Comparison of ENCODE assay signal across 8 mouse cellular contexts in the genomic region with DNA sequence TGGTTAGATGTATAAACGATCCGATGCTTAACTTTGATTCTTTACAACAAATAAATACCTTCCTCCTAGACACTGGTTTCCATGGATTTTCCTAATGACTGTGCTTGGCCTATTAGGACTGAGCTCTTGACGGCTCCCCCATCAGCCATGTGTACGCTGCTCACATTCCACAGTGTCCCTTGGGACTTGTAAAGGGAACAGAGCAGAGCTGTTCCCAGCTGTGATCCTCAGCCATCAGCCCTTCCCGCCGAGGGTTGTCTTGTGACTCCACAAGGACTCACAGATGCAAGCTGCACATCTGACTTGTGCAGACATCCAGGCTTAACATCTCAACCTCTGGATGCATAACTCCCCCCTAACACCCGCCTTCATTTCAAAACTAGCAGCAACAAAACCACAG.
DNase-seq lines count a peak whose midpoint lies in the region; ATAC-seq and TF ChIP-seq lines count a peak whose summit lies in the region.
"Had no signal": no experiment of that assay in that cellular context is flagged by ENCODE, and none has a peak within 500 bp of the region (broad histone marks: within the 10 kb centered on the region; RNA-seq: fewer than 3 reads in every experiment).

No protein-coding gene starts in this region.

- H3K27me3 ChIP-seq in forebrain, embryonic 15.5 days: no peaks in the 10 kb centered on the region
- no peaks in the 10 kb centered on the region for H3K27me3 ChIP-seq in myocyte (ENCODE audit: control insufficient read depth, insufficient read depth, insufficient read length)

- no peak for TF ChIP-seq POLR2A in myocyte (IDR thresholded peaks at IDR 0.05; ENCODE audit: insufficient read length, low read depth)

- H3K4me1 ChIP-seq in forebrain, embryonic 15.5 days: peaks cover 67% of the 10 kb centered on the region

- H3K36me3 ChIP-seq in forebrain, embryonic 15.5 days: no peaks in the 10 kb centered on the region
- H3K36me3 ChIP-seq in myocyte (ENCODE audit: control insufficient read depth, insufficient read depth): no peaks in the 10 kb centered on the region

- H3ac ChIP-seq in myocyte (ENCODE audit: control insufficient read depth, insufficient read length): no peak overlapping the region

- H3K27ac ChIP-seq in forebrain, embryonic 15.5 days (replicated peaks): no peak overlapping the region

- no peaks in the 10 kb centered on the region for H3K79me2 ChIP-seq in myocyte (ENCODE audit: control insufficient read depth, insufficient read depth)

- 0 out of 2 replicates have a peak, but pooled peaks have one; percentile 41 for ATAC-seq in forebrain, embryonic 15.5 days (replicated peaks)

- H3K9ac ChIP-seq in forebrain, embryonic 15.5 days (replicated peaks): no peak overlapping the region

- no peak overlapping the region for H3K4me3 ChIP-seq in forebrain, embryonic 15.5 days
- H3K4me3 ChIP-seq in myocyte: no peak overlapping the region
- H3K4me3 ChIP-seq: megakaryocyte, embryonic 14.5 days had no signal

- H3K9me3 ChIP-seq in forebrain, embryonic 15.5 days: no peaks in the 10 kb centered on the region
- H3K9me3 ChIP-seq: megakaryocyte, embryonic 14.5 days had no signal

- DNase-seq in embryo, embryonic 9.5 days (ENCODE audit: extremely low spot score): peak; percentile 42
- peak; percentile 35 to 52 for DNase-seq in kidney, adult 8-10 months
- DNase-seq in frontal cortex, adult 2 months (ENCODE audit: extremely low spot score in 1 of 2, low spot score in 1 of 2): no peak
- no peak for DNase-seq in cerebellum, postnatal 14 days
- DNase-seq in right cerebral cortex, postnatal 36 days (ENCODE audit: low spot score in 2 of 2): no peak

- WGBS in forebrain, embryonic 15.5 days: 15% methylated on average over 7 of the region's 7 CpGs

- H3K4me2 ChIP-seq in forebrain, embryonic 15.5 days (replicated peaks): no peak overlapping the region
- peak overlapping the region; percentile 52 for H3K4me2 ChIP-seq in myocyte (ENCODE audit: low read depth)

TF ChIP-seq in myocyte, 11 proteins besides CTCF, POLR2A, EP300 and RAD21:
- TF ChIP-seq MYOG (IDR thresholded peaks at IDR 0.05; ENCODE audit: control insufficient read depth in 1 of 3, insufficient read depth in 1 of 3, insufficient read length in 2 of 3, low read depth in 2 of 3) (no peak), REST (IDR thresholded peaks at IDR 0.05; ENCODE audit: insufficient read depth, insufficient read length) (no peak), POLR2AphosphoS2 (IDR thresholded peaks at IDR 0.05; ENCODE audit: insufficient read length, low read depth) (no peak), E2F4 (IDR thresholded peaks at IDR 0.05; ENCODE audit: insufficient read depth) (no peak), MYOD1 (IDR thresholded peaks at IDR 0.05; ENCODE audit: control insufficient read depth in 1 of 3, insufficient read length in 2 of 3, low read depth in 2 of 3) (no peak), SRF (IDR thresholded peaks at IDR 0.05; ENCODE audit: control insufficient read depth, insufficient read length, low read depth) (no peak), TCF3 (IDR thresholded peaks at IDR 0.05; ENCODE audit: insufficient read length, low read depth) (no peak), USF1 (IDR thresholded peaks at IDR 0.05; ENCODE audit: low read depth) (no peak), MAX (IDR thresholded peaks at IDR 0.05; ENCODE audit: low read depth) (no peak), CEBPB (IDR thresholded peaks at IDR 0.05; ENCODE audit: insufficient read depth, poor library complexity, severe bottlenecking) (no peak), TCF12 (IDR thresholded peaks at IDR 0.05; ENCODE audit: insufficient read depth, poor library complexity, severe bottlenecking) (no peak)
TF ChIP-seq in myocyte: peak in this region for 0.

Comparison
In these comparisons a context has a peak if more than half of its experiments do, and no peak if none do; other contexts are left out.
1. DNase-seq: peak in embryo, embryonic 9.5 days (single experiment) and kidney, adult 8-10 months (2 of 2); none in frontal cortex, adult 2 months (0 of 2), cerebellum, postnatal 14 days (0 of 2) and right cerebral cortex, postnatal 36 days (0 of 2).